Mouse (Mus musculus): ENCODE measurements around the gene Lsm3. TPM values are rescaled to one million over a fixed set of nuclear protein-coding genes. Genes with fewer than 3 reads are reported as not detected.

The Lsm3 gene
- polyA plus RNA-seq, 1 experiment from 2014 or later: 327 TPM

- DNase-seq (ENCODE audit: low spot score): peak; percentile 80
These were observed 6.4 kb upstream of the Lsm3 start for GRCm38 (mm10) chr6:91509326-91509725.

GRCm38 (mm10) chr6:91510211-91510610 is 5.5 kb upstream of the Lsm3 start:
- peak; percentile 5 for DNase-seq (ENCODE audit: low spot score)

- DNase-seq (ENCODE audit: low spot score): no peak
These were observed 1.6 kb upstream of the Lsm3 start for GRCm38 (mm10) chr6:91514135-91514534.

GRCm38 (mm10) chr6:91514737-91515362 is 878 bp upstream of the Lsm3 start:
- peak; percentile 20 for DNase-seq (ENCODE audit: low spot score)

- no peak for DNase-seq (ENCODE audit: low spot score)
These were observed 2.8 kb downstream of the Lsm3 start for GRCm38 (mm10) chr6:91518454-91519020.

GRCm38 (mm10) chr6:91522816-91523215 is 7.1 kb downstream of the Lsm3 start:
- no peak for DNase-seq (ENCODE audit: low spot score)

GRCm38 (mm10) chr6:91525544-91525943 is 9.8 kb downstream of the Lsm3 start:
- no peak for DNase-seq (ENCODE audit: low spot score)

GRCm38 (mm10) chr6:91527227-91527860 is 11.6 kb downstream of the Lsm3 start:
- peak; percentile 42 for DNase-seq (ENCODE audit: low spot score)

- no peak for DNase-seq (ENCODE audit: low spot score)
These were observed 12.5 kb downstream of the Lsm3 start for GRCm38 (mm10) chr6:91528265-91528664.

- no peak for DNase-seq (ENCODE audit: low spot score)
These were observed 14.9 kb downstream of the Lsm3 start for GRCm38 (mm10) chr6:91530673-91531072.

- DNase-seq (ENCODE audit: low spot score): no peak
These were observed 15.5 kb downstream of the Lsm3 start for GRCm38 (mm10) chr6:91531276-91531675.

- no peak for DNase-seq (ENCODE audit: low spot score)
These were observed 16.9 kb downstream of the Lsm3 start for GRCm38 (mm10) chr6:91532661-91533060.

GRCm38 (mm10) chr6:91533359-91533758 is 17.6 kb downstream of the Lsm3 start:
- DNase-seq (ENCODE audit: low spot score): no peak

- no peak for DNase-seq (ENCODE audit: low spot score)
These were observed 18.0 kb downstream of the Lsm3 start for GRCm38 (mm10) chr6:91533771-91534170.

- DNase-seq (ENCODE audit: low spot score): no peak
These were observed 18.5 kb downstream of the Lsm3 start for GRCm38 (mm10) chr6:91534268-91534667.

GRCm38 (mm10) chr6:91535231-91535630 is 19.5 kb downstream of the Lsm3 start:
- no peak for DNase-seq (ENCODE audit: low spot score)

GRCm38 (mm10) chr6:91536047-91536765 is 20.5 kb downstream of the Lsm3 start:
- DNase-seq (ENCODE audit: low spot score): no peak

GRCm38 (mm10) chr6:91541276-91541675 is 25.5 kb downstream of the Lsm3 start:
- DNase-seq (ENCODE audit: low spot score): no peak

- no peak for DNase-seq (ENCODE audit: low spot score)
These were observed 27.3 kb downstream of the Lsm3 start for GRCm38 (mm10) chr6:91543056-91543455.

GRCm38 (mm10) chr6:91546241-91546884 is 30.6 kb downstream of the Lsm3 start:
- no peak for DNase-seq (ENCODE audit: low spot score)

- DNase-seq (ENCODE audit: low spot score): no peak
These were observed 31.6 kb downstream of the Lsm3 start for GRCm38 (mm10) chr6:91547313-91547712.

- no peak for DNase-seq (ENCODE audit: low spot score)
These were observed 33.9 kb downstream of the Lsm3 start for GRCm38 (mm10) chr6:91549621-91550020.

Data from thymus, postnatal 0 days (tissue).